Mouse (Mus musculus): Measurements from ENCODE around the gene Efcab11.

GRCm38 (mm10) chr12:99774864-99775263 is 109.4 kb downstream of the Efcab11 start:
- TF ChIP-seq POLR2A (IDR thresholded peaks at IDR 0.05; ENCODE audit: borderline replicate concordance, insufficient read depth, low read length) (no peak), CTCF (IDR thresholded peaks at IDR 0.05; ENCODE audit: borderline replicate concordance, insufficient read depth, low read depth, low read length) (no peak)
